Mouse (Mus musculus) layer of hippocampus, adult 18-20 months (tissue): Measurements from ENCODE around the gene Cd38. TPM values are rescaled to one million over a fixed set of nuclear protein-coding genes. Genes with fewer than 3 reads are reported as not detected.

Experiments
- DNase-seq, 2 experiments: peaks; one replicate each; pipeline ENCODE4 v3.0.0; 2022; ENCODE audit warnings: low spot score in 2 of 2
- long read RNA-seq: library from polyadenylated mRNA; stranded (forward); transcript quantifications from one replicate; pipeline ENCODE4 v2.0.0, GENCODE M21; 2021
- total RNA-seq, 2 experiments: library from RNA; stranded (reverse); gene quantifications; 2 replicates each; pipeline ENCODE4 v1.2.3; 2021

The Cd38 gene
- total RNA-seq = 1 to 10 TPM; 4.9 to 5.0 TPM
- long read RNA-seq, transcript Cd38-201 (8 exons, 3,270 nt) = major isoform, 8 of 8 reads
- long read RNA-seq, partial matches to known transcripts = 0 of 8 reads
- long read RNA-seq, other reads (novel, unspliced or antisense) = 0 of 8 reads

- DNase-seq = no peak
Measured at GRCm38 (mm10) chr5:43868253-43868652, at the start of gene Cd38. Gene Cd38, plus strand, starts transcription at chr5:43868553.

- DNase-seq = no peak
Measured at GRCm38 (mm10) chr5:43818695-43819094, 49.7 kb upstream of the Cd38 start, which contains the start of gene Bst1. Gene Bst1, plus strand, starts transcription at chr5:43818885.

- DNase-seq = no peak
Measured at GRCm38 (mm10) chr5:43820785-43821184, 47.6 kb upstream of the Cd38 start.

GRCm38 (mm10) chr5:43821538-43821937 lies 46.8 kb upstream of the Cd38 start, which contains the start of gene Fbxl5:
Gene Fbxl5, minus strand, starts transcription at chr5:43821638.
- no peak for DNase-seq

- DNase-seq = no peak
Measured at GRCm38 (mm10) chr5:43822199-43822598, 46.2 kb upstream of the Cd38 start.

- no peak for DNase-seq
Measured at GRCm38 (mm10) chr5:43822824-43823223, 45.5 kb upstream of the Cd38 start.

GRCm38 (mm10) chr5:43824580-43824979 lies 43.8 kb upstream of the Cd38 start:
- no peak for DNase-seq

GRCm38 (mm10) chr5:43826883-43827282 lies 41.5 kb upstream of the Cd38 start:
- no peak for DNase-seq

GRCm38 (mm10) chr5:43827366-43827765 lies 41.0 kb upstream of the Cd38 start:
- DNase-seq = no peak

- no peak for DNase-seq
Measured at GRCm38 (mm10) chr5:43836590-43836989, 31.8 kb upstream of the Cd38 start.

- peak in 1 of 2 experiments; percentile 62 for DNase-seq
Measured at GRCm38 (mm10) chr5:43837372-43837771, 31.0 kb upstream of the Cd38 start.

- DNase-seq = peak; percentile 30 to 36
Measured at GRCm38 (mm10) chr5:43841144-43842010, 27.0 kb upstream of the Cd38 start.

- peak in 1 of 2 experiments; percentile 27 for DNase-seq
Measured at GRCm38 (mm10) chr5:43842011-43842285, 26.4 kb upstream of the Cd38 start.

GRCm38 (mm10) chr5:43842576-43843155 lies 25.7 kb upstream of the Cd38 start:
- DNase-seq = no peak

GRCm38 (mm10) chr5:43845083-43845482 lies 23.3 kb upstream of the Cd38 start:
- DNase-seq = peak in 1 of 2 experiments; percentile 15

GRCm38 (mm10) chr5:43845646-43846045 lies 22.7 kb upstream of the Cd38 start:
- DNase-seq = no peak

- no peak for DNase-seq
Measured at GRCm38 (mm10) chr5:43846227-43846626, 22.1 kb upstream of the Cd38 start.

GRCm38 (mm10) chr5:43847555-43847954 lies 20.8 kb upstream of the Cd38 start:
- DNase-seq = no peak

GRCm38 (mm10) chr5:43848275-43848674 lies 20.1 kb upstream of the Cd38 start:
- DNase-seq = no peak

- DNase-seq = no peak
Measured at GRCm38 (mm10) chr5:43853096-43853867, 15.1 kb upstream of the Cd38 start.

- no peak for DNase-seq
Measured at GRCm38 (mm10) chr5:43853868-43854488, 14.4 kb upstream of the Cd38 start.
